Mouse (Mus musculus): ENCODE data around the gene Rtp3.

Rtp3 gene

DNA sequence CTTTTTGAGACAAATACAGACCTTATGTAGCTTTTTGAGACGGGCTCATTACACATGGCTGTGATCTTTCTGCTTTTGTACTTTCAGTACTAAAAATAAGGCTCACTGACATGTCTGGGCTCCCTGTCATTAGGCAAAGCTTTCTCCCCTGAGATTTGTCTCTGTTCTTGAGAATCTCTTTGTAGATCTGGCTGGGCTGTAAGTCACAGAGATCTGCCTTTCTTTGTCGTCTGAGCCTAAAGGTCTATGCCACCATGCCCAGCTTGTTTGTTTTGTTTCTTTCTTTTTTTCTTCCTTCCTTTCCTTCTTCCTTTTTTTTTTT, 24.5 kb downstream of the Rtp3 start:
- no peak for DNase-seq

DNA sequence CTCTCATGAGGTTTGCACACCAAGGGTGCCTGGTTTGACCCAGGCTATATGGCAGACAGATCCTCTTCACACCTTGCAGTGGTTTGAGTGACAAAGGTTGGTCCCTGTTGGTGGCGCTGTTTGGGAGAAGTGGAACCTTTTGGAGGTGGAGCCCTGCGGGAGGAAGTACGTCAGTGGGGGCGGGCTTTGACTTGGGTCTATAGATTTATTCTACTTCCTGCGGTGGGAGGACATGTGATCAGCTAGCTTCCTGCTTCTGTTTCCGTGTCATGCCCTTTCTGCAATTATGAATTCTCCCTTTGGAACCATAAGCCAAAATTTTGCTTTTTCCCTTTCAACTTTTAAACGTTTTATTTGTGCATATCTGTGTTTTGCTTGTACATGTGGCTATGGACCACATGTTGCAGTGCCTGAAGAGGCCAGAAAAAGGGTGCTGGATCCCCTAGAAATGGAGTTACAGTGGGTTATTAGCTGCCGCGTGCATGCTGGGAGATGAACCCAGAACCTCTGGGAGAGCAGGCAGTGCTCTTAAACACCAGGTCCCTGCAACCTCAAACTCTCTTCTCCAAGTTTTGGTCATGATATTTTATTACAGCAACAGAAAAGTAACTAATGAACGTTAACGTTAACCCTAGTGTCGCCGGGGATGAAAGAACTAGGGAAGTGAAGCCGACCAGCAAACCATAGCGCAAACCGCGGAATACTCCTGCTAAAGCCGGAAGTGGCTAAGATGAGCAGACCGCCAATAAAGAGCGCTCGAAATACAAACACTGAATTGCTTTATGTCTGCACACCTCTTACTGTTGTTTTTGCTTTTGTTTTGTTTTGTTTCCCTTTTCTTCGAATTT, 25.1 kb downstream of the Rtp3 start:
- no peak for DNase-seq

GRCm38 (mm10) chr9:110963566-110964115, 26.7 kb downstream of the Rtp3 start:
- no peak for DNase-seq

DNA sequence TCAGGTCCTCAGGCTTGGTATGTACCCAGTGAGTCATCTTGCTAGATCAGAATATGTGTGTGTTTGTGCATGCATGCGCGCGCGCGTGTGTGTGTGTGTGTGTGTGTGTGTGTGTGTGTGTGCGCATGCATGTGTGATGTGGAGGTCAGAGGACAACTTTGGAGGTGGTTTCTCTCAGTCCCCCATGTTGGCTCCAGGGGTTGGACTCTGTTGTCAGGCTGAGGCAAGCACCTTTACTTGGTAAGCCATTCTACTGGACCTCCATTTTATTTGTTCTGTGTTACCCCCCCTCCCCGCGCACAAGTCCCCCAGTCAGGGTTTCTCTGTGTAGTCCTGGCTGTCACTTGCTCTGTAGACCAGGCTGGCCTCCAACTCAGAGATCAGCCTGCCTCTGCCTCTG, 29.0 kb downstream of the Rtp3 start:
- no peak for DNase-seq

DNA sequence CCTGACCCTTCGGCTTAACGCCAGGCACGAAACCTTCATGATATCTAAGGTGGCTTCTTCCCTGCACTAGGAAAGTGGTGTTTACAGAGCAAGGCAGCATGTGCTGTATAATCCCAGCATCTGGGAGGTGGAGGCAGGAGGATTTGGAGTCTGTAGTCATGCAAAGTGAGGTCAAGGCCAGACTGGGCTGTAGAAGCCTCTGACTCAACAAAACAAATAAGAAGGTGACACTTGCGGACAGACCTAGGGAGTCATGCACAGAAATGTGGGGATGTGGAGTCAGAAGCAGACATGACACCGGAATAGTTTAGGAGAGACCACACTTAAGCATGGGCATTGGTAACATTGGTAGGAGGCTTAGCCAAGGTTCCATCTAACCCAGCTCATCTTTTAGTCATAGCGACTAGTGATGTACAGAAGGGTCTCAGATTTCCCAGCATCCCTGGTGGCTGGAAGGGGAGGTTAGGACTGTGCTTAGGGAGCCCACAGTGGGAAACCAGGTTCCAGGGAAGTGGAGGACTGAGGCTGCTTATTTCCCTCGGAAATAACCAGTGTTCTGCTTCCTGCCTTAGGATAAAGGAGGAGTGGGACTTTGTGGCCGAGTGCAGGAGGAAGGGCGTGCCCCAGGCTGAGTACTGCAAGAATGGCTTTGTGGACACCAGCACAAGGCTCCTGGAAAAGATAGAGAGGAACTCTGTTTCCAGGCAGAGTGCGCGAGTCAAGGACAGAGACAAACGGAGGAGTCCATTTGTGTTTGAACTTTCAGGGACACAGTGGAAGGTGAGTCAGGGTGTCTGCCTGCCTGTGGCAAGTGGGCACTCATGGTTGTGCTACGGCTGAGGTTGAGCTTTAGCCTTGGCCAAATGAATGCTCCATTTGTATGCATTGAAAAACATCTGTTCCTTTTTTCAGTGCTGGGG, 29.9 kb downstream of the Rtp3 start:
- no peak for DNase-seq

DNA sequence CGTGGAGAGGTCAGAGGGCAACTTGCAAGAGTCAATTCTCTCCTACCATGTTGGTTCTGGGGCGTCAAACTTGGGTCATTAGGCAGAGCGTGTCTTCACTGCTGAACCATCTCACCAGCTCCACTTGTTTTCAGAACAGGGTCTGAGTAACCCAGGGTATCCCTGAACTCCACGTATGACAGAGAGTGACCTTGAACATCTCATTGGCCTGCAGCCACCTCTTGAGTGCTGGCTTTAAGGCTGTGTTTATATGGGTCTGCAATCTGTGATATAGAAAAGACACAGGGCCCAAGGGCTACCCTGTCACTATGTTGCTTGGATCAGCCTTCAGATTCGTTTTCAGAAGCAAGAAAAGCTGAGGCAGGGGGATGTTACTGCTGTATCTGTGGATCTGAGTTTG, 30.7 kb downstream of the Rtp3 start:
- DNase-seq, result no peak

DNA sequence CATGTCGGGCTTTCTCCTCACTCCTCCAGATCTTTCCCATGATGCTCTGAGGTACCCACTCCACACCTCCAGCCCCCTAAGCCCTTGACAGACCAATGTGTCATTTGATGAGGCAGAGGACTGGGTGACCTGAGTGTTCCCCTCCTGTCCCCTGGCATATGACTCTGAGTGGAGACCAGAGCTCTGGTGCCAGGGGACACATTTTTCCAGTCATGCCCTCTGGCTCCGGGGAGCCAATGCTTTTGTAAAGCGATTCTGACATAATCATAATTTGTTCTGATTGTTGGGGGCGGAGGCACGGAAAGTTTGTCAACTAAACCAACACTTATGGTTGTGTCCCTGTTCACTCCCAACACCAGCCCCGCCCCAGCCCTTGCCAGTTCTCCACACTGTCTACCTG, 34.4 kb downstream of the Rtp3 start:
- DNase-seq, result no peak

DNA sequence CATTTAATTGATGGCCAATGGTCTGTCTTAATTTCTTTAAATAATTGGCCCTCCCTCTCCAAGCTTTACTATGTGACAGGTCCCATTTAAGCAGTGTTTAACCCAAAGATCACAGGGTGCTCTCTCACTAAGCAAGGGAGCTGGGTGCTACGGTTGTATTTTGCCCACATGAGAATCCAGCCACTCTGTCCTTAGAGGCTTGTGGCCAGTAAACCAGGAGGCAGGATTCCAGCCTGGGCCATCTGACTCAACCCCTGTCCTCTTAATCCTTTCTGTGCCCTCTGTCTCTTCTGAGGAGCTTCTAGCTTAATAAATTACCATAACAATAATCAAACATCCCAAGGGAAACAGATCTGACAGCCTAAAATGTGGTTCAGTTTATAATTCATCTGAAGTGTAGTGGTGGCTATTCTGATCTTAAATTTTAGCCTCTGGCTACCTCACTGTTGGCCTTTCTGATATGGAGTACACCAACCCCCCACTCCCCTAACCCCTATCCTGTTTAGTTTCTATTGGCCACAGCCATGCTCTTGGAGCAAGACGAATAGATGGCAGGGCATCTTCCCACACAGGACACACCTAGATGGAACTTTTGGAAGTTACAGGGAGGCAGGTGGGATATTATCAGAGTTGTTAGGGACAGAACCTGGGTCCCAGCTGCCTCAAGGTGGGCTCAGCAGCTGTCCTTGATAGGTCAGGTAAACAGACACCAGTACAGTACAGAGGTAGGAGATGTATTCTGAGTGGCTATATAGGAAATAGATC, 35.5 kb downstream of the Rtp3 start:
- no peak for DNase-seq

GRCm38 (mm10) chr9:110953550-110954461, 36.6 kb downstream of the Rtp3 start:
- peak; percentile 80 for DNase-seq

DNA sequence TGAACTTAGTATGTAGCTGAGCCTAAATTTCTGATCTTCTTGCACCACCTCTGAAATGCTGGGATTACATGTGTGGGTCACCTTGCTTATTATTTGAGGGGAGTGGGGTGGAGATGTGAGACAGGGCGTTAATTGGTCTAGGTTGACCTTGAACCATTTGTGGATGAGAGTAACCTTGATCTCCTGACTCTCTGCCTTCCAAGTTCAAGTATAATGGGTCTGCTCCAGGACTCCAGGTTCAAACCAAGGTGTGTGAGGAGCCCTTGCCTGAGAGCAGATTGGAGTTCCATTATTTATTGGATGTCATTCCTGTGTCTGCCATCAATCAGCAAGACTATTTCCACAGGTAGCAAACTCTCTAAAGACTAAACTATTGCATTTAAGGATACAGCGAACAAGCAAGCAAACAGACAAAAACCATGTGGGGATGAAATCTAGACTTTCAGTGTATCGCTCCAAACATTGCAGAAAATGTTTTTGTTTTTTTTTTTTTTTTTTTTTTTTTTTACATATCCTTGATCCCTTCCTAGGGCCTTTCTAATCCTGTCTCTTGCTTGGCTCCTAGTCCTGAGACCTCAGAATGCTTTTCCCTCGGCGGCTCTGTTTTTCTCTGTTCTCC, 37.3 kb downstream of the Rtp3 start:
- DNase-seq, result no peak

DNA sequence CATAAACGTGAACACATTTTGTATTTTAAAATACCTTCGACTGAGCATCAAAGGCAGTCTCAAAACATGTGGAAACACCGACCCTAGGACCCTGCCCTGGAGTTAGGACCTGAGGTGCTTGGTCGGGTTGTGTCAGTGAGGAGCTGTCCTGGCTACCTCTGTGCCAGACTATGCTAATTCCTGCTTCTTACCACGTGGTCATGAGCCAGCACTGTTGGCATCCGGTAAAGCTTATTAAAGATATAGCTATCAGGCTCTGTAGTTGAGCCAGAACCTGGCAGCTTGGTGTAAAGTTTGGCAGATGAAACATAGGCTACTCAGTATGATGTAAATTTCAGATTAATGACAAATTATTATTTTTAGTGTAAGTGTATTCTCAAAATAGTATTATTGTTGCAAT, 38.0 kb downstream of the Rtp3 start:
- DNase-seq, result no peak

DNA sequence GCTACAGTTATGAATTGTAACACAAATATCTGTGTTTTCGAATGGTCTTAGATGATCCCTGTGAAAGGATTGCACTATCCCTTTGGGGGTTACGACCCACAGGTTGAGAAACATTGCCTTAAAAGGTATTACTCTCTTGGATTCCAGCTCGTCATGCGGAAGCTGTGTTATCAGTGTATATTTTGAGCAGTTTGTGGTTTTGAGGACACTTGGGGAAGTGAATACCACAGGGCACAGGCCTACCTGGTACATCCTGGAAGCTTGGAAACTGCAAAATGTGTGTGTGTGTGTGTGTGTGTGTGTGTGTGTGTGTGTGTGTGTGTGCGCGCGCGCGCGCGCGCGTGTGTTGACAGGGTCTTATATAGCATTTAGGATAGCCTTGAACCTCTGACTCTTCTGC, 38.5 kb downstream of the Rtp3 start:
- DNase-seq, result no peak

- DNase-seq, result no peak
Observed at GRCm38 (mm10) chr9:110951397-110951796, 39.0 kb downstream of the Rtp3 start, which contains the start of gene Lrrc2. TSS of gene Lrrc2 (plus strand) at chr9:110951545.

DNA sequence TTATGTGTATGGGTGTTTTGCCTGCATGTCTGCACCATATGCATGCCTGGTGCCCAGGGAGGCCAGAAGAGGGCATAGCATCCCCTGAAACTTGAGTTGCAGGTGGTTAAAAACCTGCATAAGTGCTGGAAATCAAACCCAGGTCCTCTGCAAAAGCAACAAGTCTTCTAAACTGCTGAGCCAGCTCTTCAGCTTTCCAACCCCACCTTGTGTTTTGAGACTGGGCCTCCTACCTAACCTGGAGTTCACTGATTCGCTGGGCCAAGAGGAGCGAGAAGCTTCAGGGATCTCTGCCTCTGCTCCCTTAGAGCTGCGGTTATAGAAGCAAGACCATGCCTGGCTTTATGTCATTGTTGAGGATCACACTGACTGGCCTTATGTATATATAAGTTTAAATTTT, 40.3 kb downstream of the Rtp3 start:
- DNase-seq, result no peak

DNA sequence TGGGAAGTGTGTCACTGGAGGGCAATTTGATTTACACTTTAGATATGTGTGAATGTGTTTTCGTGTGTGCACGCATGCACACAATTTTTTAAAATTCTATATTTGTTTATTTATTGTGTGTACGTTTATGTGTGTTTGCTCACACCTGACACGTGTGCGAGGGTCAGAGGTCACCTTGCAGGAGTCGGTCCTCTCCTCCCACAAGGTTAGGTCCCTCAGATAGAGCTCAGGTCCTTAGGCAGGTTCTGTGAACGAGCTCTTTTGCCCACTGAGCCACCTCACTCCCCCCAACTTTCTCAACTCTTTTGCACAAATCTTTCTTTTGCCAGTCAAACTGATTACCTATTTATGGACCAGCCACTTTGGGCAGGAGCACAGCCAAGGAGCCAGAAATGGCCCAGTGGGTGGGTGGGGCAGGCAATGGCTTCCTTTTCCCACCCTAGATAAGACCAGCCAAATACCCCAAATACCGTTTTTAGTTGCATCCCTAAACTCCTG, 41.5 kb downstream of the Rtp3 start:
- DNase-seq, result no peak

DNA sequence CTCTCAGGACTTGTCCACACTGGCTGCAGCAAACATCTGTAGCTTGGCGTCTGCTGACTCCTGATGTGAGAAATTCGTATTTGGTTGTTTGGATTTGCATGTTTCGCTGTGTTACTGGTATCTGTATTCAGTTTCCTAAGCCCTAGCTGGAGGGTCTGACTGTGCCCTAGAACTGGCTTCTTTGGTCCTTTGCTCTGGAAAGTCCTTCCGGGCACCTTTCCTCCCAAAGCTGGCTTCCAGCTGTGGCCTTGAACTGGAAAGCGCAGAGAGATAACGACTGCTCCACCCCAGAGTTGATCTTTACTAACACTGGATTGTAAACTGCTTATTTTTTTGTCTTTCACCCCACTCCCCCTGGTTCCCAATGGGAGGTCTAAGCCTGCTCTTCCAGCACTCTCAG, 42.5 kb downstream of the Rtp3 start:
- DNase-seq, result no peak

GRCm38 (mm10) chr9:110947261-110947661, 43.1 kb downstream of the Rtp3 start:
- DNase-seq, result no peak

GRCm38 (mm10) chr9:110946548-110947044, 43.8 kb downstream of the Rtp3 start:
- no peak for DNase-seq

GRCm38 (mm10) chr9:110945926-110946325, 44.5 kb downstream of the Rtp3 start, which contains the start of gene Tdgf1:
TSS of gene Tdgf1 (minus strand) at chr9:110946158.
- no peak for DNase-seq

DNA sequence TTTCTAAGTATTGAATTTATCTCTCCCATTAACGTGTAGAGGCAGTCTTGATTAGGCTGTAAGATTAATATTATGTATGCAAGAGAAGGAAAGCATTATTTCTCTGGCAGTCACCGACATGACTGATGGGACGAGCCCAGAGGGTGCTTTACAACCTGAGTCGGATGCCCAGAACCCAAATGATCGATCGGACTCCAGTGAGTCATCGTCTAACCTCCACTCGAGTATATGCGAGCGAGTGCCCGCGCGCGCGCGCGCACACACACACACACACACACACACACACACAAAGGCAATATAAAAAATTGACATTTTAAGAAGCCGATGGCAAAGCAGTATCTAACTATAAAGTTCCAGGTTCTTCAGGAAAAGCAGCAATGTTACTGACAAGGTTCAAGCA, 45.0 kb downstream of the Rtp3 start:
- no peak for DNase-seq

GRCm38 (mm10) chr9:110944265-110944664, 46.1 kb downstream of the Rtp3 start:
- DNase-seq, result no peak

Data from right cerebral cortex, postnatal 14 days (tissue).